Mouse (Mus musculus): Measurements from ENCODE around the gene Fam126a. TPM values are rescaled to one million over a fixed set of nuclear protein-coding genes. Genes with fewer than 3 reads are reported as not detected.

Fam126a gene
- total and polyA plus RNA-seq, 3 experiments = 30.0 to 51.1 (median 34.7) TPM

GRCm38 (mm10) chr5:24047821-24048220 is 17.3 kb upstream of the Fam126a start:
- H3K36me3 ChIP-seq (ENCODE audit: control insufficient read depth in 1 of 2, insufficient read depth in 2 of 2, low read length in 2 of 2) = peaks cover 0 to 3% of the 10 kb centered on the region in 2 experiments; a peak in 2 of 4 replicates
- H3K27ac ChIP-seq (ENCODE audit: control insufficient read depth, low read depth, low read length) = no peak overlapping the region
- DNase-seq (ENCODE audit: low read depth, low spot score) = no peak
- no peak overlapping the region for H3K9ac ChIP-seq (ENCODE audit: control insufficient read depth, low read depth, low read length, poor library complexity, severe bottlenecking)
- no peak overlapping the region for H3K4me3 ChIP-seq (ENCODE audit: control insufficient read depth in 1 of 2, insufficient read depth in 1 of 2, low read depth in 2 of 2, low read length in 2 of 2)
- H3K79me2 ChIP-seq (ENCODE audit: control insufficient read depth, insufficient read depth, low read length, poor library complexity) = peaks cover 1% of the 10 kb centered on the region; the same call in 1 of the 2 replicates
- peaks cover 3 to 4% of the 10 kb centered on the region in 2 experiments; a peak in 3 of 4 replicates for H3K4me1 ChIP-seq (ENCODE audit: control insufficient read depth in 1 of 2, insufficient read depth in 2 of 2, low read length in 2 of 2)
- TF ChIP-seq NRF1 (IDR thresholded peaks at IDR 0.05; ENCODE audit: insufficient read depth, low read depth, low read length, poor library complexity, severe bottlenecking) = no peak
- TF ChIP-seq NELFE (IDR thresholded peaks at IDR 0.05; ENCODE audit: low read depth, low read length) = no peak
- TF ChIP-seq SMC3 (IDR thresholded peaks at IDR 0.05; ENCODE audit: low read depth, low read length) = no peak
- no peak for TF ChIP-seq ETS1 (IDR thresholded peaks at IDR 0.05; ENCODE audit: low read depth, low read length)
- TF ChIP-seq GATA1 (IDR thresholded peaks at IDR 0.05; ENCODE audit: low read depth, low read length) = no peak
- no peak for TF ChIP-seq POLR2A (IDR thresholded peaks at IDR 0.05; ENCODE audit: control insufficient read depth in 1 of 2, insufficient read depth in 1 of 2, low read depth in 1 of 2, low read length in 2 of 2, poor library complexity in 1 of 2)
- TF ChIP-seq CHD1 (IDR thresholded peaks at IDR 0.05; ENCODE audit: low read depth, low read length) = no peak
- no peak for TF ChIP-seq KAT2A (conservative IDR thresholded peaks at IDR 0.05; ENCODE audit: low read depth, low read length)
- no peak for TF ChIP-seq ZMIZ1 (IDR thresholded peaks at IDR 0.05; ENCODE audit: low read depth, low read length)
- no peak for TF ChIP-seq MEF2A (IDR thresholded peaks at IDR 0.05; ENCODE audit: extremely low read depth, insufficient replicate concordance, low read depth, low read length, poor library complexity, severe bottlenecking)
- no peak for TF ChIP-seq GABPA (IDR thresholded peaks at IDR 0.05; ENCODE audit: low read depth, low read length)
- no peak for TF ChIP-seq RCOR1 (IDR thresholded peaks at IDR 0.05; ENCODE audit: low read depth, low read length)
- no peak for TF ChIP-seq ZNF384 (IDR thresholded peaks at IDR 0.05; ENCODE audit: low read depth, low read length)
- TF ChIP-seq JUND (IDR thresholded peaks at IDR 0.05; ENCODE audit: low read depth, low read length) = no peak
- TF ChIP-seq BHLHE40 (IDR thresholded peaks at IDR 0.05; ENCODE audit: borderline replicate concordance, low read depth, low read length) = no peak
- TF ChIP-seq SIN3A (IDR thresholded peaks at IDR 0.05; ENCODE audit: low read length) = no peak
- no peaks in the 10 kb centered on the region for H3K9me3 ChIP-seq (replicated peaks; ENCODE audit: insufficient read depth, low read length)
- H3K27me3 ChIP-seq (ENCODE audit: control insufficient read depth in 1 of 2, insufficient read depth in 2 of 2, low read length in 2 of 2) = peaks cover 2 to 10% of the 10 kb centered on the region in 2 experiments; a peak in 3 of 4 replicates

DNA sequence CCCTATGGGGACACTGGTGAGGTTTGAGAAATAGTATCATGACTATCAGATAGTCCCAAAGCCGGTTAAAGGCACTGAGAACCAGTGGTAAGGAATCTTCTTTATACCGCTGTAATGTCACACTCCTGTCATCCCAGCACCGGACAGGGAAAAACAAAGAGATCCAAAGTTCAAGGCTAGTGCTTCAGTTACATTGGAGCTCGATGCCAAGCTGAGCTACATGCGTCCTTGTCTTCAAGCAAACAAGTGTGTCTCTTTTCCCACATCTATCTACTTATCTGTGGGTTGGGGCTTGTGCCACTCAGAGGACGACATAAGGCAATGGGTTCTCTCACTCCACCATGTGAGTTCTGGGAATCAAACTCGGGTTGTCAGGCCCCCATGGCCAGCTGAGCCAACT is 16.5 kb upstream of the Fam126a start:
- H3K4me3 ChIP-seq (ENCODE audit: control insufficient read depth in 1 of 2, insufficient read depth in 1 of 2, low read depth in 2 of 2, low read length in 2 of 2) = no peak overlapping the region
- peaks cover 0 to 3% of the 10 kb centered on the region in 2 experiments; a peak in 2 of 4 replicates for H3K4me1 ChIP-seq (ENCODE audit: control insufficient read depth in 1 of 2, insufficient read depth in 2 of 2, low read length in 2 of 2)
- H3K9ac ChIP-seq (ENCODE audit: control insufficient read depth, low read depth, low read length, poor library complexity, severe bottlenecking) = no peak overlapping the region
- H3K36me3 ChIP-seq (ENCODE audit: control insufficient read depth in 1 of 2, insufficient read depth in 2 of 2, low read length in 2 of 2) = peaks cover 0 to 3% of the 10 kb centered on the region in 2 experiments; a peak in 2 of 4 replicates
- H3K27me3 ChIP-seq (ENCODE audit: control insufficient read depth in 1 of 2, insufficient read depth in 2 of 2, low read length in 2 of 2) = peaks cover 2 to 10% of the 10 kb centered on the region in 2 experiments; a peak in 3 of 4 replicates
- no peak for DNase-seq (ENCODE audit: low read depth, low spot score)
- H3K79me2 ChIP-seq (ENCODE audit: control insufficient read depth, insufficient read depth, low read length, poor library complexity) = no peaks in the 10 kb centered on the region
- H3K27ac ChIP-seq (ENCODE audit: control insufficient read depth, low read depth, low read length) = no peak overlapping the region
- H3K9me3 ChIP-seq (replicated peaks; ENCODE audit: insufficient read depth, low read length) = no peaks in the 10 kb centered on the region
- TF ChIP-seq MAFK (IDR thresholded peaks at IDR 0.05; ENCODE audit: borderline replicate concordance, low read depth, low read length) (no peak), NELFE (IDR thresholded peaks at IDR 0.05; ENCODE audit: low read depth, low read length) (no peak), POLR2AphosphoS2 (IDR thresholded peaks at IDR 0.05; ENCODE audit: low read length) (no peak)
